Mouse (Mus musculus) embryonic fibroblast, embryonic 13.5 days (primary cell): Measurements from ENCODE around the gene 2810006K23Rik.
"Not testable (repeated sequence)": the region's sequence is repeated elsewhere in the genome, so short reads cannot be mapped to it uniquely, and the experiment has no call there.

ENCODE experiments used
- CTCF ChIP-seq: IDR thresholded peaks from 2 replicates; pipeline ENCODE4 v1.5.1; 2011; ENCODE audit warnings: mild to moderate bottlenecking, control low read depth, low read length, moderate library complexity, borderline replicate concordance; ENCODE audit not compliant: insufficient read depth
- POLR2A ChIP-seq: IDR thresholded peaks from 2 replicates; pipeline ENCODE4 v1.6.1; 2011; ENCODE audit warnings: low read depth, mild to moderate bottlenecking, control low read depth, low read length, moderate library complexity

DNA sequence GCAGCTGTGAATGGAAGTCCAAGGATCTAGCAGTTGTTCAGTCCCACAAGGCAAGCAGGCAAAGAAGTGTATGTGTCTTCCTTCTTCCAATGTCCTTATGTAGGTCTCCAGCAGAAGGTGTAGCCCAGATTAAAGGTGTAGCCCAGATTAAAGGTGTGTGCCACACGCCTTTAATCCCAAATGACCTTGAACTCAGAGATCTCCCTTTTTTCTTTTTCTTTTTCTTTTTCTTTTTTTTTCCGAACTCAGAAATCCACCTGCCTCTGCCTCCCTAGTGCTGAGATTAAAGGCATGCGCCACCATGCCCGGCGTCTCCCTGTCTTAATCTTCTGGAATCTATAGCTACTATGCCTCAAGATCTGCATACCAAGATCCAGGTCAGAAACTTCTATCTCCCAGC, 35.1 kb downstream of the 2810006K23Rik start, which contains the start of gene Cdk2ap1:
- TF ChIP-seq POLR2A, CTCF: not testable (repeated sequence)
